Mouse (Mus musculus) stomach, postnatal 0 days (tissue): Measurements from ENCODE around the gene Hist1h3e. TPM values are rescaled to one million over a fixed set of nuclear protein-coding genes. Genes with fewer than 3 reads are reported as not detected.

Experiments
- ATAC-seq: fragments of 200-750 bp; cut with Nextera tagmentation; 2 replicates; pipeline ENCODE4 v1.8.0; 2017; ENCODE audit not compliant: low FRiP score, low TSS enrichment
- DNase-seq: peaks from one replicate; pipeline ENCODE4 v3.0.0-alpha.2; 2016; ENCODE audit warnings: low spot score
- H3K27ac ChIP-seq: fragments of 300-500 bp; sonication (generic); replicated peaks from 2 replicates; pipeline ENCODE4 v1.5.1; 2014; ENCODE audit warnings: mild to moderate bottlenecking, control low read depth
- H3K27me3 ChIP-seq: fragments of 300-500 bp; sonication (generic); 2 replicates; pipeline ENCODE4 v1.6.1; 2014; ENCODE audit warnings: low read length; ENCODE audit not compliant: control insufficient read depth, insufficient read depth
- H3K36me3 ChIP-seq: fragments of 300-500 bp; sonication (generic); 2 replicates; pipeline ENCODE4 v1.6.1; 2014; ENCODE audit warnings: low read length, mixed read lengths; ENCODE audit not compliant: control insufficient read depth, insufficient read depth
- H3K4me1 ChIP-seq: fragments of 300-500 bp; sonication (generic); replicated peaks from 2 replicates; pipeline ENCODE4 v1.6.1; 2014; ENCODE audit warnings: antibody characterized with exemption; ENCODE audit not compliant: control insufficient read depth, insufficient read depth
- H3K4me2 ChIP-seq: fragments of 300-500 bp; sonication (generic); replicated peaks from 2 replicates; pipeline ENCODE4 v1.6.1; 2014; ENCODE audit warnings: low read depth, mild to moderate bottlenecking, control low read depth, moderate library complexity
- H3K4me3 ChIP-seq: fragments of 300-500 bp; sonication (generic); 2 replicates; pipeline ENCODE4 v1.5.1; 2014; ENCODE audit warnings: low read depth, low read length, control low read depth
- H3K9ac ChIP-seq: fragments of 300-500 bp; sonication (generic); 2 replicates; pipeline ENCODE4 v1.6.1; 2014; ENCODE audit warnings: mild to moderate bottlenecking, low read length, control low read depth, mixed read lengths
- H3K9me3 ChIP-seq: fragments of 300-500 bp; sonication (generic); 2 replicates; pipeline ENCODE4 v1.6.1; 2016; ENCODE audit warnings: low read length; ENCODE audit not compliant: control insufficient read depth
- CTCF ChIP-seq: IDR thresholded peaks from 2 replicates; pipeline ENCODE4 v1.5.1; 2016; ENCODE audit warnings: antibody characterized with exemption, low read depth, mild to moderate bottlenecking, moderate library complexity
- EP300 ChIP-seq: optimal IDR thresholded peaks from 2 replicates; pipeline ENCODE3; 2016; ENCODE audit warnings: antibody characterized with exemption
- WGBS: fragments of 180-500 bp; shearing (Covaris S2); extraction: QIAGEN DNeasy Blood & Tissue Kit; methylation state at CpG from one replicate; pipeline ENCODE4 v1.1.7; 2014; 5-methylcytosine and 5-hydroxymethylcytosine counted together
- polyA plus RNA-seq: library from polyadenylated mRNA; unstranded; fragments of >200 nt; fragmentation: Nextera tagmentation; extraction: Ambion mirVana; gene quantifications from 2 replicates; pipeline ENCODE4 v1.2.1, GENCODE M21; 2015

Gene Hist1h3e
- polyA plus RNA-seq, 1 experiment from 2014 or later: 3.3 TPM

DNA sequence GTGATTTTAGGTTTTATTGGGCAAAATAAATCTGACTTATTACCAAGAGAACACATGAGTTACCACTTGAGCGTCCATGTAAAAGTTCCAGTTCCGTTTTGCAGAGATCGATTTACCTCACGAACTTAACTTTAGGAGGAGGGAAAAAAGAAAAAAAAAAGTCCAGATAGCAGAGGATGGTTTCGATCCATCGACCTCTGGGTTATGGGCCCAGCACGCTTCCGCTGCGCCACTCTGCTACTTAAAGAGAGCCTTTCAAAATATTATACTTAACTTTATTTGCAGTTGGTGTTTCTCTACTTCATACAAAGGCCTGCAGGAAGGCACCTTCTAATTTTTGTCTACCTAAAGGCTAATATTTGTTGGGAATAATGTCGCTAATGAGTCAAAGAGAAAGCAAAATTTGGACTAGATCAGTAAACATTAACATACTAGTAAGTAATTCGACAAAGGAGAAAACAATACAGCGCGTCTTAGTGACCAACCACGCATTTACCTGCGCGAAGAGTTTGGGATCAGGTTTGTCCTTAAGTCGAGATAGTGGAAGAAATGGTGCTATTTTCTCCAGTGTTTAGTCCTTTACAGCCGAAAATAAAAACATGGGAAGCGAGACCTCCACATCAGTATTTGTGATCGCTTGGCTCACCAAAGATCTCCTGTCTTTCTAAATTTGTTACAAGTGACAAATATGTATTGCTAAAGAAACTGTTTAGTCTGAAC is 31.8 kb downstream of the Hist1h3e start:
- peak overlapping the region; percentile 78 for H3K9ac ChIP-seq
- no peaks in the 10 kb centered on the region for H3K27me3 ChIP-seq
- peak overlapping the region; percentile 98 for H3K27ac ChIP-seq
- DNase-seq (peak; percentile 72), ATAC-seq (peak; percentile 39; the same call in 1 of the 2 replicates)
- TF ChIP-seq EP300 (no peak), CTCF (no peak)
- H3K36me3 ChIP-seq: no peaks in the 10 kb centered on the region
- H3K4me1 ChIP-seq: no peaks in the 10 kb centered on the region
- peak overlapping the region; percentile 73 for H3K4me2 ChIP-seq
- WGBS: under 1% methylated on average over 20 of the region's 20 CpGs
- H3K4me3 ChIP-seq: peak overlapping the region; percentile 60
- H3K9me3 ChIP-seq: no peaks in the 10 kb centered on the region

- no peak for ATAC-seq
- 4% methylated on average over 2 of the region's 2 CpGs for WGBS
- Histone ChIP-seq H3K9ac (peak overlapping the region; percentile 78), H3K27ac (peak overlapping the region; percentile 98), H3K4me3 (peak overlapping the region; percentile 60), H3K36me3 (no peaks in the 10 kb centered on the region), H3K27me3 (no peaks in the 10 kb centered on the region), H3K4me2 (peak overlapping the region; percentile 73), H3K9me3 (no peaks in the 10 kb centered on the region), H3K4me1 (no peaks in the 10 kb centered on the region)
- DNase-seq: no peak
- no peak for TF ChIP-seq CTCF
- no peak for TF ChIP-seq EP300
These were observed 32.5 kb downstream of the Hist1h3e start for GRCm38 (mm10) chr13:23529480-23530165.

DNA sequence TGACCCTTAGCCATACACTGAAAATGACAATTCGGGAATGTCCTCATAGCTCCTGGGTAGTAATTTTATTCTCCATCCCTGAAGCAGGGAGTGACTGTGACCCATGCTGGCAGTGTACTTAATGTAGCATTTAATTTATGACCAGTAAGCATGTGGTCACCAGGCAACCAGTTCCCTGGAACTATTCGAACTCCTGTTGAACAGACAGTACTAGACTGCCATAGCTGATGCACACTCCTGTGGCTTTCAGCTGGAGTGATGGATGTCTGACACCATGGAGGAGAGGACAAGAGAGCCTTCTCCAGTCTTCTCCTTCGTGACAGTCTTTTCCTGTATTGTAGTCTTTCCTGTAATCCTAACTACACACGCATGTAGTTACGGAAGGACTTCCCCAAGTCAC is 33.2 kb downstream of the Hist1h3e start:
- H3K9ac ChIP-seq: no peak overlapping the region
- H3K9me3 ChIP-seq: no peaks in the 10 kb centered on the region
- no peaks in the 10 kb centered on the region for H3K27me3 ChIP-seq
- DNase-seq (no peak), ATAC-seq (no peak)
- no peaks in the 10 kb centered on the region for H3K36me3 ChIP-seq
- no peak for TF ChIP-seq CTCF
- no peak for TF ChIP-seq EP300
- no peak overlapping the region for H3K4me2 ChIP-seq
- no peak overlapping the region for H3K27ac ChIP-seq
- H3K4me1 ChIP-seq: no peaks in the 10 kb centered on the region
- no peak overlapping the region for H3K4me3 ChIP-seq
- whole genome bisulfite sequencing: 70% methylated on average over 5 of the region's 5 CpGs

DNA sequence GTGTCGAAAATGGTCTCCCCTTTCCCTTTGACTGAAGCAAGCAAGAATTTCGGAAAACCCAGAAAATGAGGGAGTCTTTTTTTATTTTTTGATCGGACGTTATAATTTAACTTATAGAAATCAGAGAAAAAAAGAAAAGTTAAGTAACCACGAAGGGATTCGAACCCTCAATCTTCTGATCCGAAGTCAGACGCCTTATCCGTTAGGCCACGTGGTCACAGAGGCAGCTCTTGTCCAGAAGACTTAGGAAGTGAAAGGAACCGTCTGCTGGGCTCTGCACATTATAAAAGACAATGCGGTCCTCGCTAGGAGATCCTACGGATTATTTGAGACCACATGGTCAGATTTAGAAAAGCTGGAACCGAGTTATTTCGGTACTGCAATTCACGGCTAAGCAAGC is 35.9 kb downstream of the Hist1h3e start:
- H3K36me3 ChIP-seq: no peaks in the 10 kb centered on the region
- 0 out of 2 replicates have a peak overlapping the region, but pooled peaks have one; percentile 39 for H3K9ac ChIP-seq
- H3K27ac ChIP-seq: no peak overlapping the region
- no peaks in the 10 kb centered on the region for H3K27me3 ChIP-seq
- DNase-seq: peak; percentile 89
- WGBS: under 1% methylated on average over 17 of the region's 17 CpGs
- peak overlapping the region; percentile 39 for H3K4me3 ChIP-seq
- ATAC-seq: peak; percentile 40
- no peak for TF ChIP-seq CTCF
- no peak for TF ChIP-seq EP300
- no peaks in the 10 kb centered on the region for H3K4me1 ChIP-seq
- peak overlapping the region; percentile 51 for H3K4me2 ChIP-seq
- no peaks in the 10 kb centered on the region for H3K9me3 ChIP-seq

- WGBS: 5% methylated on average over 10 of the region's 10 CpGs
- Histone ChIP-seq H3K4me1 (no peaks in the 10 kb centered on the region), H3K4me2 (peak overlapping the region; percentile 51), H3K9me3 (no peaks in the 10 kb centered on the region), H3K27me3 (no peaks in the 10 kb centered on the region), H3K36me3 (no peaks in the 10 kb centered on the region), H3K9ac (no peak overlapping the region), H3K27ac (no peak overlapping the region), H3K4me3 (peak overlapping the region; percentile 39)
- TF ChIP-seq EP300: no peak
- no peak for TF ChIP-seq CTCF
- DNase-seq: no peak
- ATAC-seq: no peak
These were observed 36.3 kb downstream of the Hist1h3e start for GRCm38 (mm10) chr13:23525901-23526300.

- Histone ChIP-seq H3K9ac (no peak overlapping the region), H3K27me3 (no peaks in the 10 kb centered on the region), H3K27ac (no peak overlapping the region), H3K4me1 (no peaks in the 10 kb centered on the region), H3K4me2 (no peak overlapping the region), H3K36me3 (no peaks in the 10 kb centered on the region), H3K4me3 (no peak overlapping the region), H3K9me3 (no peaks in the 10 kb centered on the region)
- ATAC-seq: peak; percentile 51; the same call in 1 of the 2 replicates
- WGBS: 12% methylated on average over 5 of the region's 5 CpGs
- DNase-seq: peak; percentile 88
- peak; percentile 92 for TF ChIP-seq CTCF
- no peak for TF ChIP-seq EP300
These were observed 37.5 kb downstream of the Hist1h3e start for GRCm38 (mm10) chr13:23524654-23525053.
